Mouse (Mus musculus) cortical plate, adult 2 months (tissue): Measurements from ENCODE around the gene Kctd12. TPM values are rescaled to one million over a fixed set of nuclear protein-coding genes. Genes with fewer than 3 reads are reported as not detected.
A peak's percentile ranks its signal among the peaks of the same experiment; 100 is the strongest.

Experiments used
- H3K27ac ChIP-seq: fragments of 200-500 bp; 2 replicates; pipeline ENCODE4 v1.5.1; 2012; ENCODE audit warnings: low read length, control low read depth, inconsistent platforms; ENCODE audit not compliant: insufficient read depth
- H3K4me1 ChIP-seq: fragments of 200-500 bp; 2 replicates; pipeline ENCODE4 v1.6.1; 2011; ENCODE audit warnings: low read length; ENCODE audit not compliant: control insufficient read depth, insufficient read depth
- H3K4me3 ChIP-seq: fragments of 200-500 bp; 2 replicates; pipeline ENCODE4 v1.5.1; 2011; ENCODE audit warnings: mild to moderate bottlenecking, low read length, control low read depth; ENCODE audit not compliant: insufficient read depth
- CTCF ChIP-seq: fragments of 200-500 bp; IDR thresholded peaks from 2 replicates; pipeline ENCODE4 v1.5.1; 2011; ENCODE audit warnings: mild to moderate bottlenecking, control low read depth, low read length; ENCODE audit not compliant: insufficient read depth; ENCODE audit errors: extremely low read depth
- POLR2A ChIP-seq: fragments of 200-500 bp; IDR thresholded peaks from 2 replicates; pipeline ENCODE4 v1.6.1; 2011; ENCODE audit warnings: mild to moderate bottlenecking, low read length, control low read depth; ENCODE audit not compliant: insufficient read depth; ENCODE audit errors: extremely low read depth
- polyA plus RNA-seq: library from polyadenylated mRNA; depleted of rRNA; stranded (reverse); fragments of >200 nt; gene quantifications from 2 replicates; pipeline ENCODE4 v1.2.3, GENCODE M21; 2012; rRNA removed

Kctd12 gene
- 20.9 and 22.8 TPM in 2 replicates for polyA plus RNA-seq

DNA sequence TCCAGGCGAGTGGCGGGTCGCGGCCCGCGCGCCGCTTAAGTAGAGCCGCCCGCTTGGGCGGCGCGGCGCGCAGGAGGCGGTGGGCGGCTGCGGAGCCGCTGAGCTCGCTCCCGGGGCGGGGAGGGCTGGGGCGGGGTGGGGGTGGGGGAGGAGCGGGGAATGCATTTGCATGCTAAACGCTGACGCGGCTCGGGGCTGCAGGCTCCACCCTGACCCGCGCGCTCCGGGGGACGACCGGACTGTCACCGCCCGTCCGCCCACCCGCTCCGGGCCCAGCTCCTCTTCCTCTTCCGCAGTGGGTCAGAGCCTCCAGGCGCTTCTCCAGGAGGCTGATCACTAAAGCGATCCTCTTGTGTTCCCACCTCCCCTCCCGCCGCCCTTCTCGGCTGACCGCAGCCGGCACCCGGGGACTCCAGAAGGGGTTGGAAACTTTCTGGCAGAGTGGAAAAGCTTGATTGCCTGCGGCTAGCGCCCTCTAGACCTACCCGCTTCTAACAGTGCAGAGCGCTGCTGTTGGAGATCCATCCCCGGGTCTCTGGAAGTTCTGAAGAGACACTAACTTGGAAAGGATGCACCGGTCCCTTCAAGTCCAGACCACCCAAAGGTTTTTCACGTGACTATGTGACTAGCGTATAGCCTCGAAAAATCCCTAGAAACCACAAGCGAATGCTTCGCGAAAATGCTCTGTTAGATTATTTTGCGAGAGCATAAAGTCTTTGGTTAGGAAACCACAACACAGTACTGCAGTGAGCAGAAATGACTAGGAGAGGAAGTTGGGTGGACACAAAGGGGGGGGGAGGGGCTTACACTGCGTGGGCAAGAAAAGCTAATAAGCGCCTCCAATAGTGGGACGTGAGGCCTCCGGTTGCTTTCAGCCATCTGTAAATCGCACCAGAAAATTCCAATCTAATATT is at the start of gene Kctd12:
Gene Kctd12 (minus strand): TSS at position 11 of the 914 bp plus-strand sequence.
- H3K4me1 ChIP-seq: no peaks in the 10 kb centered on the region
- H3K4me3 ChIP-seq: peak within 1 kb of the TSS; percentile 86
- TF ChIP-seq POLR2A (0 out of 2 replicates have a peak, but pooled peaks have one; percentile 34), CTCF (peak; percentile 41)
- peak within 1 kb of the TSS; percentile 99 for H3K27ac ChIP-seq

DNA sequence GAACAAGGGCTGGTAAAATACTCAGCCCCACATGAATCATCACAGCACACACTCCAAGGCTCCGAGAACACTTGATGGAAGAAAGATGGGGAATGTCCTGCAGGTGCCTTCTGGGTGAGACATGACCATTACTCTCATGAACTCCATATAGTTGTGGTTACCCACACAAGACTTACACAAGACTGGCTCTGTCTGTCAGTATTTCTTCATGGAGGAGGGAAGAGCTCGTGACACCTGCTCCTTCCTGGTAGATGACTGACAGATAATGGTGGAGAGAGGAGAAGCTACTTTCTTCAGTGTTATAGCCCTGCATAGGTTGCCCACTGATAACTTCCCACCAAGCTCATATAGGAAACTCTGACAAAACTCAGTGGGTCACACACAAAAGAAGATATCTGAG is 46.8 kb upstream of the Kctd12 start:
- H3K4me3 ChIP-seq: no peak overlapping the region
- H3K27ac ChIP-seq: no peak overlapping the region
- TF ChIP-seq POLR2A (no peak), CTCF (no peak)

GRCm38 (mm10) chr14:103020046-103020445 is 37.6 kb upstream of the Kctd12 start:
- no peak for TF ChIP-seq POLR2A
- TF ChIP-seq CTCF: no peak
- Histone ChIP-seq H3K27ac (no peak overlapping the region), H3K4me3 (no peak overlapping the region), H3K4me1 (no peaks in the 10 kb centered on the region)

More for the DNA sequence above, 46.8 kb upstream of the Kctd12 start:
- H3K4me1 ChIP-seq: no peaks in the 10 kb centered on the region

DNA sequence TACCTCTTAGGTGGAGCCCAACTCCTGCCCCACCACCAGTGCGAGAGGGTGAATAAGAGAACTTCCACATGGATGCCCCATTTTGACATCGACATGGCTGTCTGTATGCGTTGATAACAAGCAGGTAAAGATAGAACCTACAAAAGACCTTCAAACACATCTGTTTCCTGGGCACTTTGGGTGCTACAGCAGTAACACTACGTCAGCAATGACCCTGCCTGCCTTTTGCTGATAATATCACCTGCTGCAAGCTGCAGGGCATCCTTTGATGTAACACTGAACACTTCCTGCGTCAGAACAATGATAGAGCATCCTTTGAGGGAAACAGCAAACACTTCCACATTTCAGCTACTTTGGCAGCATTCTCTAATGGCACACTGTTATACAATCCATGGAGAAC is 34.6 kb upstream of the Kctd12 start:
- TF ChIP-seq POLR2A (no peak), CTCF (no peak)
- no peak overlapping the region for H3K4me3 ChIP-seq
- no peaks in the 10 kb centered on the region for H3K4me1 ChIP-seq
- H3K27ac ChIP-seq: no peak overlapping the region

- TF ChIP-seq POLR2A (no peak), CTCF (peak; percentile 93)
- no peak overlapping the region for H3K27ac ChIP-seq
Observed at GRCm38 (mm10) chr14:103012563-103013150, 30.2 kb upstream of the Kctd12 start.

GRCm38 (mm10) chr14:103011782-103012181 is 29.3 kb upstream of the Kctd12 start:
- no peak overlapping the region for H3K27ac ChIP-seq
- H3K4me3 ChIP-seq: no peak overlapping the region
- TF ChIP-seq CTCF (peak; percentile 76), POLR2A (no peak)
- no peaks in the 10 kb centered on the region for H3K4me1 ChIP-seq

More at GRCm38 (mm10) chr14:103012563-103013150, 30.2 kb upstream of the Kctd12 start:
- no peak overlapping the region for H3K4me3 ChIP-seq
- H3K4me1 ChIP-seq: no peaks in the 10 kb centered on the region

DNA sequence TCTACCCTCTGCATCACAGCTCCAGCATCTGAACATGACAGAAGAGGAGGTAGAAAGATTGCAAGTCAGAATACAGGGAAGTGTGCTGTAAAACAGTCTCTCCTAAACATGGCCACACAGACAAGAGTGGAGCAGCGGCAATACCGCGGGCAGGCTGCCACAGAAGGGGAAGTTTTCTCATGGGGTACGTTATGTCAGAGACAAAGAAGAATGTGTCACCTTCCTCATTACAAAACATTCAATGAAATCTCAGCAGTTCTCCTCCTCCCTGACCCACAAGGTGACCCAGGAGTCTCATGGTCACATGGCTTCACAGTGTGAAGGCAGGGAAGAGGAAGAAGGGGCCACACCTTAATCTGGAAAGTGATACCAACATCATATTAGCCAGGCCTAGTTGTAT is 25.3 kb upstream of the Kctd12 start:
- H3K4me1 ChIP-seq: no peaks in the 10 kb centered on the region
- no peak overlapping the region for H3K27ac ChIP-seq
- TF ChIP-seq CTCF: no peak
- TF ChIP-seq POLR2A: no peak
- no peak overlapping the region for H3K4me3 ChIP-seq

- no peak overlapping the region for H3K4me3 ChIP-seq
- H3K4me1 ChIP-seq: no peaks in the 10 kb centered on the region; the same call in 1 of the 2 replicates
- no peak overlapping the region for H3K27ac ChIP-seq
- TF ChIP-seq POLR2A (no peak), CTCF (peak; percentile 84)
Observed at GRCm38 (mm10) chr14:102994662-102995561, 12.5 kb upstream of the Kctd12 start.

- TF ChIP-seq CTCF (no peak), POLR2A (no peak)
- no peak overlapping the region for H3K27ac ChIP-seq
- no peaks in the 10 kb centered on the region; the same call in 1 of the 2 replicates for H3K4me1 ChIP-seq
- H3K4me3 ChIP-seq: no peak overlapping the region
Observed at GRCm38 (mm10) chr14:102990765-102991164, 8.3 kb upstream of the Kctd12 start.
